Mouse (Mus musculus) small intestine, adult 2 months (tissue): ENCODE results near the gene Papola. TPM values are rescaled to one million over a fixed set of nuclear protein-coding genes. Genes with fewer than 3 reads are reported as not detected.

Experiments
- H3K27ac ChIP-seq: fragments of 200-500 bp; 2 replicates; pipeline ENCODE4 v1.5.1; 2012; ENCODE audit warnings: low read depth, low read length, control low read depth, inconsistent platforms; ENCODE audit not compliant: insufficient read depth
- H3K27me3 ChIP-seq: fragments of 200-500 bp; 2 replicates; pipeline ENCODE4 v1.6.1; 2012; ENCODE audit warnings: mild to moderate bottlenecking, moderate library complexity, low read length, inconsistent platforms; ENCODE audit not compliant: control insufficient read depth, insufficient read depth
- H3K36me3 ChIP-seq: fragments of 200-500 bp; 2 replicates; pipeline ENCODE4 v1.6.1; 2012; ENCODE audit warnings: mild to moderate bottlenecking, low read length, control low read depth, inconsistent platforms; ENCODE audit not compliant: control insufficient read depth, insufficient read depth
- H3K4me1 ChIP-seq: fragments of 200-500 bp; 2 replicates; pipeline ENCODE4 v1.6.1; 2012; ENCODE audit warnings: low read length, inconsistent platforms, mixed read lengths; ENCODE audit not compliant: control insufficient read depth, insufficient read depth, insufficient read length
- H3K4me3 ChIP-seq: fragments of 200-500 bp; 2 replicates; pipeline ENCODE4 v1.5.1; 2012; ENCODE audit warnings: low read depth, mild to moderate bottlenecking, control low read depth, inconsistent platforms, low read length, moderate library complexity
- CTCF ChIP-seq: fragments of 200-500 bp; IDR thresholded peaks from 2 replicates; pipeline ENCODE4 v1.5.1; 2012; ENCODE audit warnings: low read depth, mild to moderate bottlenecking, control low read depth, inconsistent platforms, low read length, moderate library complexity, mixed read lengths; ENCODE audit not compliant: insufficient replicate concordance, insufficient read length; ENCODE audit errors: extremely low read depth
- POLR2A ChIP-seq: fragments of 200-500 bp; IDR thresholded peaks from 2 replicates; pipeline ENCODE4 v1.6.1; 2012; ENCODE audit warnings: low read depth, mild to moderate bottlenecking, control low read depth, inconsistent platforms, low read length, moderate library complexity
- WGBS: fragments of 180-500 bp; shearing (Covaris S2); methylation state at CpG from one replicate; pipeline ENCODE4 v1.1.7; 2018; 5-methylcytosine and 5-hydroxymethylcytosine counted together
- polyA plus RNA-seq: library from polyadenylated mRNA; depleted of rRNA; stranded (reverse); fragments of >200 nt; gene quantifications from 2 replicates; pipeline ENCODE4 v1.2.3, GENCODE M21; 2012

The Papola gene
- polyA plus RNA-seq, 1 experiment: 61.3 TPM

GRCm38 (mm10) chr12:105824743-105825142 is 40.2 kb downstream of the Papola start:
- no peak for TF ChIP-seq POLR2A
- no peak for TF ChIP-seq CTCF
- H3K27me3 ChIP-seq: no peaks in the 10 kb centered on the region
- H3K4me3 ChIP-seq: no peak overlapping the region
- WGBS: 39% methylated on average over 8 of the region's 8 CpGs
- H3K36me3 ChIP-seq: peaks cover 77% of the 10 kb centered on the region
- no peak overlapping the region for H3K27ac ChIP-seq
- H3K4me1 ChIP-seq: no peaks in the 10 kb centered on the region

GRCm38 (mm10) chr12:105825266-105825665 is 40.8 kb downstream of the Papola start:
- 77% methylated on average over 4 of the region's 4 CpGs for WGBS

GRCm38 (mm10) chr12:105832541-105832940 is 48.0 kb downstream of the Papola start:
- no peak for TF ChIP-seq POLR2A
- no peak for TF ChIP-seq CTCF
- no peak overlapping the region for H3K27ac ChIP-seq
- 90% methylated on average over 6 of the region's 6 CpGs for WGBS
- H3K27me3 ChIP-seq: no peaks in the 10 kb centered on the region
- H3K4me1 ChIP-seq: 0 out of 2 replicates have a peak, but pooled peaks cover 2% of the 10 kb centered on the region
- peaks cover 76% of the 10 kb centered on the region for H3K36me3 ChIP-seq
- H3K4me3 ChIP-seq: no peak overlapping the region

More at GRCm38 (mm10) chr12:105825266-105825665, 40.8 kb downstream of the Papola start:
- Histone ChIP-seq H3K4me1 (0 out of 2 replicates have a peak, but pooled peaks cover 2% of the 10 kb centered on the region), H3K36me3 (peaks cover 76% of the 10 kb centered on the region), H3K27ac (no peak overlapping the region), H3K27me3 (no peaks in the 10 kb centered on the region), H3K4me3 (no peak overlapping the region)
- TF ChIP-seq CTCF (no peak), POLR2A (no peak)

GRCm38 (mm10) chr12:105834926-105835325 is 50.4 kb downstream of the Papola start:
- Histone ChIP-seq H3K27ac (no peak overlapping the region), H3K36me3 (peaks cover 67% of the 10 kb centered on the region), H3K27me3 (no peaks in the 10 kb centered on the region), H3K4me1 (0 out of 2 replicates have a peak, but pooled peaks cover under 1% of the 10 kb centered on the region), H3K4me3 (no peak overlapping the region)
- TF ChIP-seq POLR2A (no peak), CTCF (no peak)
- WGBS: 52% methylated on average over 6 of the region's 6 CpGs

GRCm38 (mm10) chr12:105835571-105835970 is 51.1 kb downstream of the Papola start:
- Histone ChIP-seq H3K36me3 (peaks cover 63% of the 10 kb centered on the region), H3K27ac (no peak overlapping the region), H3K27me3 (no peaks in the 10 kb centered on the region), H3K4me3 (no peak overlapping the region), H3K4me1 (no peaks in the 10 kb centered on the region)
- no peak for TF ChIP-seq POLR2A
- WGBS: 90% methylated on average over 6 of the region's 6 CpGs

- WGBS: 69% methylated on average over 2 of the region's 2 CpGs
- no peaks in the 10 kb centered on the region for H3K27me3 ChIP-seq
- TF ChIP-seq CTCF: no peak
- no peak for TF ChIP-seq POLR2A
- H3K36me3 ChIP-seq: peaks cover 64% of the 10 kb centered on the region
- no peak overlapping the region for H3K27ac ChIP-seq
- H3K4me1 ChIP-seq: no peaks in the 10 kb centered on the region
- no peak overlapping the region for H3K4me3 ChIP-seq
These were observed 51.7 kb downstream of the Papola start for GRCm38 (mm10) chr12:105836196-105836595.

GRCm38 (mm10) chr12:105839096-105839495 is 54.6 kb downstream of the Papola start:
- H3K27me3 ChIP-seq: no peaks in the 10 kb centered on the region
- TF ChIP-seq CTCF: no peak
- TF ChIP-seq POLR2A: no peak
- H3K36me3 ChIP-seq: peaks cover 49% of the 10 kb centered on the region
- no peaks in the 10 kb centered on the region for H3K4me1 ChIP-seq
- no peak overlapping the region for H3K4me3 ChIP-seq
- no peak overlapping the region for H3K27ac ChIP-seq
- WGBS: 74% methylated on average over 4 of the region's 4 CpGs
